In genomic region chr6:145916401-145916800, GRCm38 (mm10) we compare ENCODE assay signal across 18 mouse cellular contexts. TPM values are rescaled to one million over a fixed set of nuclear protein-coding genes. Genes with fewer than 3 reads are reported as not detected.
"Had no signal": no experiment of that assay in that cellular context is flagged by ENCODE, and none has a peak within 500 bp of the region (broad histone marks: within the 10 kb centered on the region; RNA-seq: fewer than 3 reads in every experiment).

No protein-coding gene starts in this region.

- H3K4me2 ChIP-seq: liver, embryonic 13.5 days; midbrain, embryonic 12.5 days; midbrain, embryonic 15.5 days; neural tube, embryonic 13.5 days; stomach, embryonic 15.5 days had no signal

- DNase-seq: kidney, postnatal 25 days; layer of hippocampus, postnatal 36 days; liver, embryonic 13.5 days; lung, adult 2 months; lung, postnatal 14 days; lung, postnatal 4 days; right cerebral cortex, postnatal 25 days; spleen, adult 18-20 months; thymus, postnatal 36 days had no signal

- H3K27me3 ChIP-seq: liver, embryonic 13.5 days; midbrain, embryonic 12.5 days; midbrain, embryonic 15.5 days; neural tube, embryonic 13.5 days; stomach, embryonic 15.5 days had no signal

- H3K4me1 ChIP-seq: liver, embryonic 13.5 days; midbrain, embryonic 12.5 days; midbrain, embryonic 15.5 days; neural tube, embryonic 13.5 days; stomach, embryonic 15.5 days had no signal

- H3K27ac ChIP-seq: kidney, postnatal 0 days; left cerebral cortex, adult 2 months; liver, embryonic 13.5 days; midbrain, embryonic 12.5 days; midbrain, embryonic 15.5 days; neural tube, embryonic 13.5 days; stomach, embryonic 15.5 days had no signal

- H3K36me3 ChIP-seq: liver, embryonic 13.5 days; midbrain, embryonic 12.5 days; midbrain, embryonic 15.5 days; neural tube, embryonic 13.5 days; stomach, embryonic 15.5 days had no signal

- H3K9me3 ChIP-seq: liver, embryonic 13.5 days; midbrain, embryonic 12.5 days; midbrain, embryonic 15.5 days; neural tube, embryonic 13.5 days; stomach, embryonic 15.5 days had no signal

- H3K9ac ChIP-seq: liver, embryonic 13.5 days; midbrain, embryonic 12.5 days; midbrain, embryonic 15.5 days; neural tube, embryonic 13.5 days; stomach, embryonic 15.5 days had no signal

- ATAC-seq: midbrain, embryonic 15.5 days had no signal

- H3K4me3 ChIP-seq: left cerebral cortex, adult 2 months; liver, embryonic 13.5 days; midbrain, embryonic 12.5 days; midbrain, embryonic 15.5 days; myocyte; neural tube, embryonic 13.5 days; stomach, embryonic 15.5 days had no signal

RNA-seq across cellular contexts. Expression of gene Sspn, which starts 15.0 kb away (rescaled TPM):
- total RNA-seq: megakaryocyte progenitor cell, adult 5-6 weeks; megakaryocyte-erythroid progenitor cell, adult 5-6 weeks had no signal
